Mouse (Mus musculus) spleen, adult 2 months (tissue): ENCODE data around the gene Sec62. TPM values are rescaled to one million over a fixed set of nuclear protein-coding genes. Genes with fewer than 3 reads are reported as not detected.
A peak's percentile ranks its signal among the peaks of the same experiment; 100 is the strongest.

Experiments
- DNase-seq, 2 experiments: peaks; one replicate each; pipeline versions ENCODE4 v3.0.0 to v3.0.0-alpha.2; 2012 to 2021; ENCODE audit warnings: low spot score in 2 of 2, low read depth in 1 of 2
- H3K27ac ChIP-seq: fragments of 200-500 bp; 2 replicates; pipeline ENCODE4 v1.5.1; 2012; ENCODE audit warnings: low read length, inconsistent platforms; ENCODE audit not compliant: insufficient read depth
- H3K27me3 ChIP-seq: fragments of 200-500 bp; 2 replicates; pipeline ENCODE4 v1.6.1; 2012; ENCODE audit warnings: mild to moderate bottlenecking, moderate library complexity, low read length, inconsistent platforms; ENCODE audit not compliant: control insufficient read depth, insufficient read depth
- H3K36me3 ChIP-seq: fragments of 200-500 bp; 2 replicates; pipeline ENCODE4 v1.6.1; 2012; ENCODE audit warnings: mild to moderate bottlenecking, low read length, inconsistent platforms; ENCODE audit not compliant: control insufficient read depth, insufficient read depth
- H3K4me1 ChIP-seq: fragments of 200-500 bp; 2 replicates; pipeline ENCODE4 v1.6.1; 2011; ENCODE audit warnings: inconsistent platforms; ENCODE audit not compliant: control insufficient read depth, insufficient read depth, insufficient read length
- H3K4me3 ChIP-seq: fragments of 200-500 bp; 2 replicates; pipeline ENCODE4 v1.5.1; 2011; ENCODE audit warnings: mild to moderate bottlenecking, inconsistent platforms; ENCODE audit not compliant: insufficient read depth, insufficient read length; ENCODE audit errors: extremely low read depth
- CTCF ChIP-seq: fragments of 200-500 bp; IDR thresholded peaks from 2 replicates; pipeline ENCODE4 v1.5.1; 2011; ENCODE audit warnings: mild to moderate bottlenecking, inconsistent platforms; ENCODE audit not compliant: insufficient read depth, insufficient read length, insufficient replicate concordance; ENCODE audit errors: extremely low read depth
- POLR2A ChIP-seq: fragments of 200-500 bp; IDR thresholded peaks from 2 replicates; pipeline ENCODE4 v1.6.1; 2011; ENCODE audit warnings: low read depth, low read length, inconsistent platforms
- WGBS: fragments of 180-500 bp; shearing (Covaris S2); methylation state at CpG from one replicate; pipeline ENCODE4 v1.1.7; 2018; 5-methylcytosine and 5-hydroxymethylcytosine counted together
- polyA plus RNA-seq: library from polyadenylated mRNA; depleted of rRNA; stranded (reverse); fragments of >200 nt; gene quantifications from 2 replicates; pipeline ENCODE4 v1.2.3, GENCODE M21; 2012

The Sec62 gene
- polyA plus RNA-seq, 1 experiment: 6.1 TPM

DNA sequence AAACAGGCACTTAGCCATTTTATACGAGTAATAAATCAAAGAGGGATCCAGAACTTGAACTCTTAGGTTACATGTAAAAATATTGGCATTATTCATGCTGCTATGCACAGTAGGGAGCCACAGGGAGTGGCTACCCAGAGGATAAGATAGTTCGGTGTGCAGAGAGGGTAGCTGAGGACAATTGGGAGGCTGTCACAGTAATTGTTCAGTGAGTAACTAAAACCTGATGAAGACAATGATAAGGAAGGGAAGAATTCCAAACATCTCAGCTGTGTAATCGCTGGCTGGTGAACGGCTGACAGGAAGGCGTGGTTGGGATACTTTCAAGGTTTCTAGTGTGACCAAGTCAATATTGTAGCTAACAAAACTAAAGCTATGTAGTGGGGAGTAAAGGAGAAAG, 4.1 kb upstream of the Sec62 start:
- DNase-seq: no peak
- H3K36me3 ChIP-seq: no peaks in the 10 kb centered on the region
- no peaks in the 10 kb centered on the region for H3K27me3 ChIP-seq
- 75% methylated on average over 5 of the region's 5 CpGs for WGBS
- TF ChIP-seq POLR2A: no peak
- TF ChIP-seq CTCF: no peak
- H3K4me1 ChIP-seq: no peaks in the 10 kb centered on the region
- no peak overlapping the region for H3K27ac ChIP-seq
- no peak overlapping the region for H3K4me3 ChIP-seq

GRCm38 (mm10) chr3:30793403-30794221, 937 bp downstream of the Sec62 start:
- TF ChIP-seq CTCF (no peak), POLR2A (no peak)
- Histone ChIP-seq H3K27ac (peak overlapping the region; percentile 97), H3K4me3 (peak overlapping the region; percentile 91), H3K36me3 (no peaks in the 10 kb centered on the region), H3K4me1 (peaks cover 2% of the 10 kb centered on the region; the same call in 1 of the 2 replicates), H3K27me3 (no peaks in the 10 kb centered on the region)
- DNase-seq: peak; percentile 5 to 28
- 1% methylated on average over 46 of the region's 75 CpGs for WGBS

DNA sequence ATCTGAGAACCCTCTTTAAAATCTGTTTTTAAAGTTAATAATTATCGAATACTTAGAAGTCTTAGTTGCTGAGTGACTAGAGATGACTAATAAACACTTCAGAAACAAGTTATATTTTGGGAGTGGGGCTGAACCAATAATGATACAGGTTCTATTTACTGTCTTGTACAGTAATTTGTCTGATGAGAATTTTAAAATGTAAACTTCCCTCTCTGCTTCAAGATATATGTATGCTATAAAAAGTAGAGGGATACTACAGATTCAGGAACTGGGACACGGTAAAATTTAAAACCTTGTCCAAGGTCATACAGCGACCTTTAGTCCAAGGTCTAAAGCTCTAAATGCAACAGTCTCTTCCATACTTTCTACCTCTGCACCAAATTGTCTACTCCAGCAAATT, 9.5 kb downstream of the Sec62 start:
- Histone ChIP-seq H3K36me3 (peaks cover 10% of the 10 kb centered on the region), H3K27me3 (no peaks in the 10 kb centered on the region), H3K27ac (no peak overlapping the region), H3K4me3 (no peak overlapping the region), H3K4me1 (no peaks in the 10 kb centered on the region)
- no peak for DNase-seq
- 95% methylated on average over 3 of the region's 3 CpGs for WGBS
- TF ChIP-seq POLR2A (no peak), CTCF (no peak)

- DNase-seq: no peak
- TF ChIP-seq CTCF: no peak
- TF ChIP-seq POLR2A: no peak
- no peaks in the 10 kb centered on the region for H3K27me3 ChIP-seq
- H3K4me1 ChIP-seq: no peaks in the 10 kb centered on the region
- H3K4me3 ChIP-seq: no peak overlapping the region
- H3K36me3 ChIP-seq: peaks cover 26% of the 10 kb centered on the region
- 85% methylated on average over 3 of the region's 3 CpGs for WGBS
- H3K27ac ChIP-seq: no peak overlapping the region
These were observed 20.2 kb downstream of the Sec62 start for GRCm38 (mm10) chr3:30812881-30813280.

- Histone ChIP-seq H3K4me3 (no peak overlapping the region), H3K27me3 (no peaks in the 10 kb centered on the region), H3K36me3 (peaks cover 21% of the 10 kb centered on the region), H3K27ac (no peak overlapping the region), H3K4me1 (no peaks in the 10 kb centered on the region; the same call in 1 of the 2 replicates)
- TF ChIP-seq CTCF (no peak), POLR2A (no peak)
- DNase-seq: no peak
- 95% methylated on average over 16 of the region's 16 CpGs for WGBS
These were observed 26.0 kb downstream of the Sec62 start for GRCm38 (mm10) chr3:30818630-30819125.

DNA sequence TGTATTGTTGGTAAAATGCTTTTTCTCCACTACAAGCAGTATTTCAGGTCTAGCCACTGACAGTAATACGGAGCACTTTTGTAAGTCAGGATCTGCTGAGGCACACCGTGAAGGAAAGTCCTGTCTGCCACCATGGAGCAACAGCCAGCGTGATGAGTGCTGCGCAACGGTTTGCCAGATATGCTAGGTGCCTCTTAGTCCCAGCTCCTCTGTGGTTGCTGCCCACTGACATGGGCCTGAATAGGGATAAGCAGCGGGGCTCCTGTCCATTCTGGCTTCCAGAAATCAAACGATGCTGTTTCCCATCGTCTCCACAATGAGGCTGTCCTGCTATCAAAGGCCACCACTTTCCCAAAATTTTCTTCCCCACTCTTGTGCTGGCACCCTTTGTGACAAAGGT, 29.5 kb downstream of the Sec62 start:
- Histone ChIP-seq H3K36me3 (peaks cover 15% of the 10 kb centered on the region), H3K27me3 (no peaks in the 10 kb centered on the region), H3K4me3 (no peak overlapping the region), H3K27ac (no peak overlapping the region), H3K4me1 (no peaks in the 10 kb centered on the region; the same call in 1 of the 2 replicates)
- TF ChIP-seq POLR2A (no peak), CTCF (no peak)
- 94% methylated on average over 8 of the region's 8 CpGs for WGBS
- no peak for DNase-seq

DNA sequence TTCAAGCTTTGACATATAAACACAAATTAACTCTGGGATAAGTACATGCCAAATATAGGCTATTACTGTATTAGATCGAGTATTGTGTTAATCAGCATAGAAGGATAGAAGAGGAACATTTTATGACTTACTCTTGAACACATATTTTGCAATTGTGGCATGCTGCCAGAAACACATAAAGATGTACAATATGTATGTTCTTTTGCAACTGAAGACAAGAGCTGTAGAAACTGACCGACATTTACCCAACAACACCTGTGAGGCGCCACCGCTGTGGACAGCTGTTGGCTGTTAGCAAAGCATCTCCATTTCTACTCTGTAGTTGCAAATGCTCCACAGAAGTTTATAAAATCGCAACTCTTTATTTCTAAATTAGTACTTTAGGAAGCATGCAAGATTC, 33.4 kb downstream of the Sec62 start:
- Histone ChIP-seq H3K27me3 (no peaks in the 10 kb centered on the region), H3K27ac (no peak overlapping the region), H3K4me1 (no peaks in the 10 kb centered on the region), H3K4me3 (no peak overlapping the region), H3K36me3 (peaks cover 5% of the 10 kb centered on the region; the same call in 1 of the 2 replicates)
- DNase-seq: no peak
- TF ChIP-seq POLR2A (no peak), CTCF (no peak)
- WGBS: 91% methylated on average over 5 of the region's 5 CpGs
